Mouse (Mus musculus) B cell, adult 2 months (primary cell): Measurements from ENCODE around the gene Khdrbs1.

ENCODE experiments used
- DNase-seq, 2 experiments: peaks; one replicate each; pipeline ENCODE4 v3.0.0; 2022

The Khdrbs1 gene

DNA sequence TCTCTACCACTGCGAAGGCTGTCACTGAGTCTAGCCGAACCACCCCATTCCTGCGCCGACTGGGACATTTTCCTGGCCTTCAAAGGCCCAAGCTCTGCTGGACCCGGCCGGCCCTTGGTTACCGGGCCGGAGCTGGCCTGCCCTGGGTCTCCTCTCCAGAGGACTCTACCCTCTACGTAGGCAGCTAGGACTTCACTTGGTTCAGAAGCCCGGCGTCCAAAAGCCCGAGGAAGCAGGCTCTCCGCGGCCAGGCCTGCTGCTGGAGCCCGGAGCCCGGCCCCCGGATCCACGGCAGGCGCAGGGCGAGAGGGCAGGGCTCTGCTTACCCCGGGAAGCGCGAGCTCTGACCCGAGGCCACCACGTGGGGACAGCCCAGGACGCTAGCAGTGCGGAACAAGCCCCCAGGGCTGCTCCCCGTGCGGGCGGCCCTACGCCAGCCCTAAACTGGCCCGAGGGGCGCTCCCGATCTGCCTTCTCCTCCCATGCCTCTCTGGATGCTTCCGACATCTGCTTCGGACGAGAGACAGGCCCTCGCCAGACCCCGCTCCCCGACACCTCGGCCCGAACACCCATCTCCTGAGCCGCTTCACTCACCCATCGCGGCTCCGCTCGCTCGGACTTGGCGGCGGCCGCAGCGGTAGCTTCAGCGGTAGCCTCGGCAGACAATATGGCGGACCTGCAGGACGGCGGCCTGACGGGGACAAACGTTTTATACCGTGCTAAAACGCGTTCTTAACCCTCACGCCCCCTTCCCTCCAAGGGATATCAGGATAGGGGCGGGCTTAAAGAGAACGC lies 69.8 kb downstream of the Khdrbs1 start, which contains the start of gene Kpna6:
Kpna6 (minus strand) TSS at position 685 of the 795 bp plus-strand sequence.
- DNase-seq, result peak; percentile 80 to 82

GRCm38 (mm10) chr4:129671491-129672082 lies 70.5 kb downstream of the Khdrbs1 start:
- DNase-seq, result peak; percentile 60 to 62

DNA sequence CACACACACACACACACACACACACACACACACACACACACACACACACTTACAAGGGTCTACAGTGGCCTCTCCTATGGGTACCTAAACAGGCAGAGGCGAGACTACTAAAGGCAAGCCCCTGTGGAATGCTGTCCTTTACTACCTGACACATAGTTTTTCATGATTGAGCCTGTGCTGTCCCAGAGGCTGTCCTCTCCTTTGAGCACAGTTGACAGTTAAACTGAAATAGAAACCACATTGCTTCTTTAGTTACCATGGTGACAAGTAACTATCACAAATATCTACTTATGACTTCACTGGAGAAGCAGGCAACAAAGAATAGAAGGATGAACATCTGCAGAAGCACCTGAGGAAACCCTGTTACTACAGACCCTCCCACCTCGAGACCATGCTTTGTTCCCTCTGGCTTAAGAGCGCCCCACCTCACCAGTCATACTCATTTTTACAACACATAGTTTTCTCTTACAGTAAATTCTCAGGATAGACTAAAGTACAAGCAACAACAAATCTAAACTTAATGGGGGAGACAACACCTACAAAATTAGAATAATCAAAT lies 79.8 kb downstream of the Khdrbs1 start:
- no peak for DNase-seq

DNA sequence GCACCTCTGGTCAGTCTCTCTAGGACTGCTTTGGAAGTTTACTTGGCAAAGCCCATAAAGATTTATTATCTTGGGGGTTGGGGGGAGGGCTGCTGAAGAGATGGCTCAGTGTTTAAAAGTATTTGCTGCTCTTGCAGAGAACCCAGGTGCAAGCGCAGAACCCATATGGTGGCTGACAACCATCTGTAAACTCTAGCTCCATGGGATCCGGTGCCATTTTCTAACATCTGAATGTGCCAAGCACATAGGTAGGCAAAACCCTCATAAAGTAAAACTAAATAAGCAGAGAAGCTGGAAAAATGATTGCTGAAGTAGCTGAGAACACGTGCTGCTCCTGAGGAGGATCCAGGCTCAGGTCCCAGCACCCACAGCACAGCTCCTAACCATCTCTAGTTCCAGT lies 80.5 kb downstream of the Khdrbs1 start:
- DNase-seq, result no peak

DNA sequence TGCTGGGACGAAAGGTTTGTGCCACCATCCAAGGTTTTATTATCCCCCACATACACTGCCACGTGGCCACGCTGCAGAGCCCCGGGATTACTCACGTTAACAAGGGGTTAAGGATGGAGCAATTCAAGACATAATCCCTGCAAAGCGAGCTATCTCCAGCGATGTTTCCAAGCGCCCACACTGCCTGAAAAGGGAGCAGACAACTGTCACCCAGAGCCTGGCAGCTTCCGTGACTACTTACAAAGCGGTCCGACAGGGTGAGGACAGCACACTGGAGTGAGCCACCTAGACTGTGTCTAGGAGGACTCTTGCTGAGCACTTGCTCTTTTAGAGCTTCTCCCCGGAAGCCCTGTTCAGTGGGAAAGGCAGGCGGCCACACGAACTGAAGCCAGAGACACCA lies 87.3 kb downstream of the Khdrbs1 start:
- no peak for DNase-seq
